Mouse (Mus musculus): ENCODE measurements at regions not wholly inside any gene's neighbourhood (a gene's known extent, or its start where the extent isn't known, plus 50 kb on each side); places are given as distances from the start of the nearest gene placed in this dataset.
"Not testable (repeated sequence)": the region's sequence is repeated elsewhere in the genome, so short reads cannot be mapped to it uniquely, and the experiment has no call there.

DNA sequence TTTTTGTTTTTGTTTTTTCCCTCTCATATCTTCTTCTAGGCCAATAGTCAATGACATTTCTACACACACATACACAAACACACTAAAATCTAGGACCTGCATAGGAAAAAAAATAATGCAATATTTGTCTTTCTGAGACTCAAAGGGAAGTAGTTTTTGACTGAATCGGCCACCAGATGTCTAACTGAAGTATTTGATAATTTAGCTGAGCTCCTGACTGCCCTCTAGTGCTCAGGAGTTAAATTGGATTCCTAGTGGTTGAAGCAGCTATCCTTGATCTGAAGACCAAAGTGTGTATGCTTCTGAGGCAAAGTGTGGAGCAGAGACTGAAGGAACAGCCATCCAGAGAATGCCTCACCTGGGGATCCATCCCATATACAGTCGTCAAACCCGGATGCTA, 672.2 kb downstream of the Dad1 start:
- DNase-seq (ENCODE audit: low spot score): not testable (repeated sequence)

DNA sequence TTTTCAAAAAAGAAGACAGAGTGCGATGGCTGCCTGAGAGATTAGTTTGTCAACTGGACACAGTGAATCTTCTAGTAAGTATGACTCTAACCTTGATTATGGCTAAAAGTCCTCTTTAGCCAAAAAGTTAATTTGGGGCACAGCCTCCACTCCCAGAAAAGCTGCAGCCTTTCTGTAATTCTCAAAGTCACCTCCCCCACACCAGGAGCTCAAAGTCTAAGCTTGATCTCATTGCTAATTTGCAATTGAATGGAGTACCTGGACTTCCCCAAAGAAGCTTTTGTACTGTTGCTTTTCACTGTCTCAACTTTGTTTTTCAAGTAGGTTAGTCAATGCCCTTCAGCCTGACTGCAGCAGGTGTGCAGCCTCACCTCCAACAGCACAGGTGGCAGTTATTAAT, 677.0 kb downstream of the Dad1 start:
- DNase-seq (ENCODE audit: low spot score): not testable (repeated sequence)

DNA sequence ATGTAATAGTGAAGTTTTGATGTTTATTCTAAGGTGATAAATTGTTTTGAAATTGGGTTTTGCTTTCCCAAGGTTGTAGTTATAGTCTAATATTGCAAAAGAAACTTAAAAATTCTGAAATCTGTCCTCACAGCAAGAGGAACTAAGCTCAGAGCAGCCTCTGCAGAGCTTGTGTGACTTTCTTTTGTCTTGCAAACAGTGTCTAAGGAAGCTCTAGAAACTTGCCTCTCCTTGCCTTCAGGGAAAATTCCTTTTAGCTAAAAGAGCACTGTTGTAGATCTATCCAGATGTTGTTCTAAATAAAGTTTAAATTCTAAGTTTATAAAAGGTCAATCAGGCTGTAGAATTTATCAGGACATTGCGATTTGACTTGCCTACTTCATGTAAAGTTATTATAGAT, 681.2 kb downstream of the Dad1 start:
- DNase-seq (ENCODE audit: low spot score): not testable (repeated sequence)

DNA sequence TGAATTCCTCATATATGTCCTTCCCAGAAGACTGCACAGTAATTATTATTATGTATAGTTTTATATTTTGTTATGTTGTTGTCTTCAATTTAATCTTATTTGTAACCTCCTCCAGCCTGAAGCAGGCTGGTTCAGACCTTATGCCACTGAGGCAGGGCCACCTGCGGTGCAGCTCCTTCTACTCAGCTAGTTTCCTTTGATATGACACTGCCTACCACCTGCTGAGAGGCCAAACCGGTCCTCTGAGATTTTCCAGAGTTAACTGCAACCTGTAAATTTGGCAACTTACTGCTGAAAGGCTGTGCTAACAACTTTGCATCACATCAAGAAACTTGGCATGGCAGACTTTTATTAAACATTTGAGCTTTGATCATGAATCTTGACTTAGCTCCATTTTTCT, 691.3 kb downstream of the Dad1 start:
- DNase-seq (ENCODE audit: low spot score): no peak

DNA sequence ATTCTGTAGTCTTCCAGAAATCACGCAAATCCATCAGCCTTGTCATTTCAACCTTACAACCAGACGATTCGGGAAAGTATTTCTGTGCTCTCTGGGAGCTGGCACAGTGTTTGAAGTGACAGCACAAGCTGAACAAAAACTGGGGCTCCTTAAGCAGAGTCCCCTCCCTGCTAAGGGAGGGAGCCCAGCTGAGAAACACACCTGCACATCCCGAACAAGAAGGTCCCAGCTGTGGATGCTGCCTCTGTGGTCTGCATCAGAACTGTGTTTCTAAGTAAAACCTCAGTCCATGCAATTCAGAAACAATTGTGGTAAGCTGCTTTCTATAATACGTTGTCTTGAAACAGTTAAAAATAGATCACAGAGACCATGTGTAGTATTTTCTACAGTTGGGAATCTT, 693.8 kb downstream of the Dad1 start:
- not testable (repeated sequence) for DNase-seq (ENCODE audit: low spot score)

DNA sequence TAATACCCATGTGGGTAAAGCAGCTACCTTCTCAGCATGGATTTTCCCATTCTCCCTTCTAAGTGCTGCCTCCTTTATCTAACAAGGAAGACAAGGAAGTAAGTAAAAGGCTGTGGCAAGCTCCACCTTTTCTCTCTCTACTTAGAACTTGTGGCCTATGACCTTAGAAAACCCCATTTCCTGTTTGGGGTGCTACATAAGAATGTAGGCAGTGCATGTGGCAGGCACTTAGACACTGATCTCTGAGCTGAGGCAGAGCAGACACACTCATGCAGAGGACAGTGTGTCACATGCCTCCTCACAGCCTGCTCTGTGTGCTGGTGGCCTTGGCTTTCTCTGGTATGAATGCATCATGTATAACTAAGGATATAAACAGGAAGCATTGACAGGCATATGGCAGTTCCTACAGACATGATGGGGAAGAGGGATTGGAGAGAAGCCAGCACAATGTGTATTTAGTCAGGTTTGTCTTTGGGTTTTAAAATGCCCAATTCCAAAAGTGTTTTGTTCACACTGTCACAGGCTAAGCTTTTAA, 694.5 kb downstream of the Dad1 start:
- not testable (repeated sequence) for DNase-seq (ENCODE audit: low spot score)

DNA sequence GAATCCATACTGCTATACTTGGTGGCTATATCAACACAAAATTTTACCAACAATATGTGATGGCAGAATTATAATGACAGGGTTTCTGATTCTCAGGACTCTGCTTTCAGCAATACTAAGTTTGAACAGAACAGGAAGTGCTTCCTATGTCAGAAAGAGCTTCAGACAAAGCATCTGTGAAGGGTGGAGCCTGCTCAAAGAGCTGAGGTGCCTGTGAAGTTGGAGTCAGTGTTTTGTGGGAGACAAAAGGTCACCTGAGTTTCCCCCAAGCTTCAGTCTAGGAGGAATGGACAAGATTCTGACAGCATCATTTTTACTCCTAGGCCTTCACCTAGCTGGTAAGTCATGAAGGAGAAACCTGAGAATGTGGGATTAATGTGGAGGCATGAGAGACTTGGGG, 700.1 kb downstream of the Dad1 start:
- DNase-seq (ENCODE audit: low spot score): no peak

DNA sequence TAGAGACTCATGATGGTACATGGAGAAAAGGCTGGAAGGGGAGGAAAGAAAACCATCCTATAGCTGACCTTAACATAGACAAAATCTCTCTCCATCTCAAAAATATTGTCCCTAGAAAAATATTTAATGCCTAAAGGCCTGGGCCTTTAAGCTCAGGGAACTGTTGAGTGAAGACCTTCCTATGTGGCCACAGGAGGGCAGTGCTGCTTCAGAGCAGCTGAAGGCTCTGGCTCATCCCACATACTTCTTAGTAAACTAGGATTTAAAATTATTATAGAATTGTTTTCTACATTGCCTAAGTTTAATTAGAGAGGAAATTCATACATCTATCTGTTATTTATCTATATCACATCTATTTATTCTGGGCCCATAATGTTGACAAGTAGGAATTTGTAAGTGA, 706.5 kb downstream of the Dad1 start:
- DNase-seq (ENCODE audit: low spot score): not testable (repeated sequence)

DNA sequence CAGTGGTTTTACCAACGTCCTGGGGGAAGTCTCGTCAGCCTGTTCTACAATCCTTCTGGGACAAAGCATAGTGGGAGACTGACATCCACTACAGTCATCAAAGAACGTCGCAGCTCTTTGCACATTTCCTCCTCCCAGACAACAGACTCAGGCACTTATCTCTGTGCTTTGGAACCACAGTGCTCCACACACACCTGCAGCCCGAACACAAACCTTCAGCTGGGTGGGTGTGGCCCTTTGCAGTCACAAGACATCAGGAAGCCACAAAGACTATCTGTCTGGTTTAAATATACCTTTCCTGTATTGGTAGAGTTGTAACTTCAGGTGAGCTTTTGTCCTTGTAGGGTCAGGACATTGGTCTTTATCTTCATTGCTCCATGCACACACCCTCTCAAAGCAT, 708.6 kb downstream of the Dad1 start:
- no peak for DNase-seq (ENCODE audit: low spot score)

DNA sequence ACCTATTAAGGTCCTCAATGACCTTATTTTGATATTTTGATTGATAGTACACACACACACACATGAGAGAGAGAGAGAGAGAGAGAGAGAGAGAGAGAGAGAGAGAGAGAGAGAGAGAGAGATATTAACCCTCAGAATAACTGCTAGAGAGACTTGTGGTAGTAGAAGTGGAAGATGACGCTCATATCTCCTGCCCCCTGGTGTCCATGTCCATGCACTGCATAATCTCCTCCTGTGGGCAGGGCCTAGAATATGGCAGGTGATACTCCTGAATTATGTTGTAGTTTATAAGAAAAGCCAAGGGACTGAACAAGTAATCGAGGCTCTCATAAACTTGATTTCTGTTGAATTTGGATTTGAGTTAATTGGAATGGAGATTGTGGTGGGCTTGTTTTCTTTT, 712.3 kb downstream of the Dad1 start:
- not testable (repeated sequence) for DNase-seq (ENCODE audit: low spot score)

DNA sequence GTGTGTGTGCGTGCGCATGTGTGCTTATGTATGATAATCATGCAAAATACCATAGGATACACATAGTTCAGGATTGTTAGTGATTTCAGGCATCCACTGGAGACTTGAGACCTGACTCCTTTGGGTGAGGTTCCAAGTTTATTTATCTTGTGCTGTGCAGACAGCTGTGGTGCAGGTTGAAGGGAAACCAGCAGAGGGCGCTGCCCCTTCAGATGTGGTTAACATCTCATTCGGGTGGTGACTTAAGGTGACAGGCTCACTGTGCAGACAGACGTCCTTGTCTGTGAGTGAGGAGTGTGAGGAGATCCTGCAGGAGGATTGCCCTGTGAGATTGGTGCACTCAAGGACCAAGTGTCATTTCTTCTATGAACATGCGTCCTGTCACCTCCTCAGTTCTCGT, 716.0 kb downstream of the Dad1 start:
- DNase-seq (ENCODE audit: low spot score): not testable (repeated sequence)

DNA sequence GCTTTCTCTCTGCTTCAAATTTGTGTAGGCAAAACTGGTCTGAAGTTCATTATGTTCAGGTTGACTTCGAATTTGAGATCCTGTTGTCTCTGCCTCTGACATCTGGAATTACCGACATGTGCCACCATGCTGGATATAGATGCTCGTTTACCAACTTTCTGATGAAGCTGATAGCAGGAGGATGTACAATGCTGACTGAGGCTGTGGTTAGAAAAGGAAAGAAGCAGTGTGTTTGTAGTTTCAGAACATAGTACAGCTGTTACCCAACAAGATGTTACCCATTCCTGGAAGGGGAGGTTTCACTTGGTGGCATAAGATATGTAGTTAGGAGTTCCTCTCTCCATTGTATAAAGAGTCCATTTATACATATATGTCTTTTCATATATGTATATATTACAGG, 730.5 kb downstream of the Dad1 start:
- not testable (repeated sequence) for DNase-seq (ENCODE audit: low spot score)

DNA sequence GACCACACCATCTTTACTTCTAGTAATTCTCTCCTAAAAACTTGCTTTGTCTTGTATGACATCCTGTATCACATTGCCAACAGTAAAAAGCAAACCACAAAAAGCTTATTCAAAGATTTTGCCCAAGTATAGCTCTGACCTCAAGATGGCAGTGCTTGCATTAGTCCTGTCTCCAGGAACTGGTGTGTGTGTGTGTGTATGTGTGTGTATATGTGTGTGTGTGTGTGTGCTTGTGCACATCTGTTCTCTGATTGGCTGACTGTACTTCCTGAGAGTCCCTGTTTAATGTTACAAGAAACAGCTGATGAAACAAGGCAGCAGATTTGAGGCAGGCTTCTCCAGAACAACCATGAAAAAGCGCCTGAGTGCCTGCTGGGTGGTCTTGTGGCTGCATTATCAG, 735.0 kb downstream of the Dad1 start:
- DNase-seq (ENCODE audit: low spot score): not testable (repeated sequence)

DNA sequence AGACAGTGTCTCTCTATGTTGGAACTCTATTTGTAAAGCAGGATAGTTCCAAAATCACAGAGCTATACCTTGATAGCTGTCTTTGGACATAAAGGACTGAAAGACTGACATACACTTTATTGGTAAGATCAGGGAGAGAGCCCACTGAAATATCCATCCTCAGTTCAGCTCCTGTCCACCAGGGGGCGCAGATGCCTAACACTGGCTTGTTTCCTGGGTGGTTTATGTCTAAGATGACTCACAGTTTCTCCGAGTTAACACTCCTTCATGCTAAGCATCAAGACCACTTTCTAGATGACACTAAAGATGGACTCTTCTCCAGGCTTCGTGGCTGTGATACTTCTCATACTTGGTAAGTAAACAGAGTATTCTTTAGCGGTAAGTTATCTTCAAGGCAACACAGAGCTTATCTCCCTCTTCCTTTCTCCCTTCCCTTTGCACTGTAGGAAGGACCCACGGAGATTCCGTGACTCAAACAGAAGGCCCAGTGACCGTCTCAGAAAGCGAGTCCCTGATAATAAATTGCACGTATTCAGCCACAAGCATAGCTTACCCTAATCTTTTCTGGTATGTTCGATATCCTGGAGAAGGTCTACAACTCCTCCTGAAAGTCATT, 737.2 kb downstream of the Dad1 start:
- not testable (repeated sequence) for DNase-seq (ENCODE audit: low spot score)

DNA sequence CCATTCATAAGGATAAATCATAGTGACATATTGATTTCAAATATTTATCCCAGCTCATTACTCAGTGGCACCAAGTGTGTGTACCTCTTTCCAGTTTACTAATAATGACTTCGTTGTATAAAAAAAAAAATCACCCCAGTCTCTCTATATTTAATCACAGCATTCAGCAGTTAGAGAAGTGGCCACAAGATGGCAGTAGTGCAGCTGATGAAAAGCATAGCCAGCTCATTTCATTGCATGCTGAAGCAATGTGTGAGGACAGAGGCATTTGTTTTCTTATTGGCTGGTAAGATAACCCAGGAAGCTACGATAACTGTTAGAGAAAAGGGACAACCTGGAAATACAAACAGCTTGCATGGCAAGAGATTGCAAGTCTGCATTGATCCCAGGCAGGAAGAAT, 748.5 kb downstream of the Dad1 start:
- DNase-seq (ENCODE audit: low spot score): peak; percentile 1

DNA sequence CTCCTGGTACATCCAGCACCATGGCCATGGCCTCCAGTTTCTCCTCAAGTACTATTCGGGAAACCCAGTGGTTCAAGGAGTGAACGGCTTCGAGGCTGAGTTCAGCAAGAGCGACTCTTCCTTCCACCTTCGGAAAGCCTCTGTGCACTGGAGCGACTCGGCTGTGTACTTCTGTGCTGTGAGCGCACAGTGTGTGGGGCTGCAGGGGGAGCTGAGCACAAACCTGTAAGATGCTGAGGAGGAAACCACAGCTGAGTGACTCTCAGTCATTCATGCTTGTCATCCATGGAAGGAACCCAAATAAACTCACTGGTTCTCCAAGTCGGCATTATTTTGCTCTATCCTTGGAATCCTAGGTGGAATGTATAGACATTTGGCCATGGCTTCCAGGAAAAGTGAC, 765.5 kb downstream of the Dad1 start:
- not testable (repeated sequence) for DNase-seq (ENCODE audit: low spot score)

DNA sequence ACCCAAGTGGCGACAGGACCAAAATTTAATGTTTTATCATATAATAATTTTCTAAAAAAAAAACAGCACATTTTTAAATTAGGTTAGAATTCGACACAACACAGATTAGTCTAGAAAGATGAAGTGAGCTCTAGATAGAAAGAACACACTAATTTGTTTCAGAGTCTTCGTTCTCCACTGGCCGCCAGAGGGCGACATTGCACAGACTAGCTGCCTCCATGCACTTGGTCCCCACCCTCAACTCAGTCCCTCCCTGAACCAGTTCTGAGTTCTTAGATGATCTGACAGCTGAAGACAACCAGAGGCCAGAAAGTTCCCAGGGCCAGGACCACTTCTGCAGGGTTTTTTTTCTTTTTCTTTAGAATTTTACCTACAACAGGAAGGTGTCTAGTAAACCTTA, 766.3 kb downstream of the Dad1 start:
- DNase-seq (ENCODE audit: low spot score): not testable (repeated sequence)

DNA sequence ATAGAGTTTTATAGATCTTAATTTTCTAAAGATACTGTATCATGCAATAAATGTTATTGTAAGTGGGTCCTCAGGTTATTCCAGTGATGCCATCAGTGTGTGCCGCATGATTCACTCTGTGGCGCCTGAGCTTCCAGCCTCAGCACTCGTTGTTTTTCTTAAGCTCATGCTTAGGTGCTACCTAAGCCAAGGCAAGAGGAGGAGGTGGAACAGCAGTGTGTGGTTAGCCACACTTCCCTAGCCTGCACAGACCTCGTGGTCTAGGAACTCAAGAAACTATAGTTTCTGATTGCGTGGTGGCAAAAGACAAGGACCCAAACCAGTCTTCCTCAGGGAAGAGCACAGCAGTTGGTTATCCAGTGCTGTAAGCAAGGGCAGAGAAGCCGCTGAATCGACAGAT, 779.7 kb downstream of the Dad1 start:
- DNase-seq (ENCODE audit: low spot score): not testable (repeated sequence)

DNA sequence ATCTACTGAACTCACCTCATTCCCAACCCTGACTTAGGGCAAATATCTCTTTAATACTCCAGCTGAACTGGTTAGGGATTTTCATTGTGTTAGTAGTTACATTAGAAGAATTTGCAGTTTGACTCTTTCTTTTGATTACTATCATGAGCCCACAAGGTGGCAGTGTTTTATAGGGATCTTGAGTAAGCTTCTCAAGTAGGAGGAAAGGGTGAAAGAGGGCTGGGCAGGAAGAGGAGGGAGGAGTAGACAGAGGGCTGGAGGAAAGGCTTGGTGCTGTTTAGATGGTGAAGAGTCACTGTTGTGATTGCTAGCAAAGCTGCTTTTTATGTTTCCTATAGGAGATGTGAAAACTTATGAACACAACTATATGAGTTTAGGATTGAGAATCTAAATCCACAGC, 793.1 kb downstream of the Dad1 start:
- DNase-seq (ENCODE audit: low spot score): not testable (repeated sequence)

DNA sequence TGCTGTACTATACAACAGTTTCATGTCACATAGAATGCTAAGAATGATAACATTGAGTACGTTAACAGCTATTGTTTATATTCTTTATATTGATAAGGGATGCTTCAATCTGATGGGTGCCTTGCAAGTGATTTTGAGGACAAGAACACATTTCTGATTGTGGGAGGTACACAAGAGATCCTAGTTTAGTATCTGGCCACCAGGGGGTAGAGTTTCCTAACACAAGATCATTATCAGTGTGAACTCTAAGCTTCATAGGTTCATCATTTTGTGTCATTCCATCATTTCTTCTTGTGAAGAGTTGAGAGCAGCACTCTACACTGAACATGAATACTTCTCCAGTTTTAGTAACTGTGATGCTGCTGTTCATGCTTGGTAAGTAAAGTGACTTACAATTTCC, 799.9 kb downstream of the Dad1 start:
- DNase-seq (ENCODE audit: low spot score): no peak

DNA sequence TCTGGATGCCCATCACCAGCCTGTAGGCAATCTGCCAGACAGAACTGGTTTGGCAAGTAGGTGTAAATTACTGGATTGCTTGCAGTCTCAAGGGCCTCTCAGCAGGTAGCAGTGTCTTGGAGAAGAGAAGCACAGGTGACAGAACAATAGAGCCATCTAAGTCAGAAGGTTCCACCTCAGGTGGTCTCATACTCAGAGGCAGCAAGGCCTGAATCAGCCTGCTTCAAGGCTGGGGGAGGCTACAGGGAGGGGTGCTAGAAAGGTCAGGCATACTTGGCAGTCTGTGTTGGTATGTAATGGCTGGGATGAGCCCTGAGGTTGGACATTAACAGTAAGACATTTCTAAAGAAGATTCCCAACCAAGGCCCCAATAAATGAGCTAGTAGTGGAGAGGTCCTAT, 814.3 kb downstream of the Dad1 start:
- DNase-seq (ENCODE audit: low spot score): not testable (repeated sequence)

DNA sequence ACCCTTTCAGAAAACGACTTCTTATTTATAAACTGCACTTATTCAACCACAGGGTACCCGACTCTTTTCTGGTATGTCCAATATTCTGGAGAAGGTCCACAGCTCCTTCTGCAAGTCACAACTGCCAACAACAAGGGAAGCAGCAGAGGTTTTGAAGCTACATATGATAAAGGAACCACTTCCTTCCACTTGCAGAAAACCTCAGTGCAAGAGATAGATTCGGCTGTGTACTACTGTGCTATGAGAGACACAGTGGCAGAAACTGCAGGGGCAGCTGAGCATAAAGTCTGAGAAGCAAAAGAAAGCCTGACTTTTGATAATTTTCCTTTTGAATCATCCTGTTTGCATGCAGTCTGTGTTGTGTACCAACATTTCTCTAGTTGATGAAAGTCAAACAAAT, 823.8 kb downstream of the Dad1 start:
- DNase-seq (ENCODE audit: low spot score): not testable (repeated sequence)

DNA sequence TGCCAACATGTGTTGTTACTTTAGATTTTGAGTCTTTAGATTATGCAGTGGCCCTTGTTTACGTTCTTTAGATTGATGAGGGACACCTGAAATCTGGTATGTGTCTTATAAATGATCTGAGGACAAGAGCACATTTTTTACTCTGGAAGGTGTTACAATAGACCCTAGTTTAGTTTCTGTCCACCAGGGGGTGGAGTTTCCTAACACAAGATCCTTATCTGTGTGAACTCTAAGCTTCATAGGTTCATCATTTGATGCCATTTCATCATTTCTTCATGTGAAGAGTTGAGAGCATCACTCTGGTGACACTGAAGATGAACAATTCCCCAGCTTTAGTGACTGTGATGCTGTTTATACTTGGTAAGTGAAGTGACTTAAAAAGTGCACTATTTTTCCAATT, 825.5 kb downstream of the Dad1 start:
- not testable (repeated sequence) for DNase-seq (ENCODE audit: low spot score)

DNA sequence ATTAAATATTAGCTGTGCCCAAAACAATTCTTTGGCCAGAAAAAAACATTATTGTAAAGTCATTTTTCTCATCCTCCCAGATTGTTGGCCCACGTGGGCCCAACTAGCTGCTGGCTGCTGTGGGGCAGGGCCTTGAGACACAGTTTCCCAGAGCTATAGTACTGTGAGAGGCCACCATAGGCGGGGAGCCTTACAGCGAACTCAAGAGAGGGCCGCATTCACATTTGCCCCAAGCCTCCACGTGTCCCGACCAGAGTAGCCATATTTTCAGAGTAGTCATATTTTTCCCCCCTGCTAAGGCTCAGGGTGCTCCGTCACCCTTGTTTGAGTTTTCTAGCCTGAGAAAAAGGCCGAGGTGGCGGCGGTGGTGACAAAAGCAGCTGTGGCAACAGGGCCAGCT, 826.3 kb downstream of the Dad1 start:
- DNase-seq (ENCODE audit: low spot score): not testable (repeated sequence)

Data from ovary, postnatal 14 days (tissue).